Mouse (Mus musculus) layer of hippocampus, adult 11-12 months (tissue): ENCODE data around the gene Samd4b.
"Not testable (repeated sequence)": the region's sequence is repeated elsewhere in the genome, so short reads cannot be mapped to it uniquely, and the experiment has no call there.

Experiments
- DNase-seq: peaks from one replicate; pipeline ENCODE4 v3.0.0; 2022; ENCODE audit warnings: low spot score

Samd4b gene

GRCm38 (mm10) chr7:28398000-28398399, 199.9 kb downstream of the Samd4b start:
- no peak for DNase-seq

GRCm38 (mm10) chr7:28395425-28395824, 202.5 kb downstream of the Samd4b start:
- DNase-seq = no peak

- no peak for DNase-seq
These were observed 204.5 kb downstream of the Samd4b start for GRCm38 (mm10) chr7:28393272-28393951.

- DNase-seq = peak; percentile 98
These were observed 205.3 kb downstream of the Samd4b start, which contains the start of the genes Med29 and Paf1 for GRCm38 (mm10) chr7:28392429-28393271. Med29 (minus strand) TSS chr7:28392708. Paf1 (plus strand) TSS chr7:28392951.

GRCm38 (mm10) chr7:28390331-28390730, 207.6 kb downstream of the Samd4b start:
- DNase-seq = no peak

- not testable (repeated sequence) for DNase-seq
These were observed 210.6 kb downstream of the Samd4b start for GRCm38 (mm10) chr7:28387384-28387783.

- DNase-seq = not testable (repeated sequence)
These were observed 211.1 kb downstream of the Samd4b start for GRCm38 (mm10) chr7:28386877-28387276.

GRCm38 (mm10) chr7:28386462-28386861, 211.5 kb downstream of the Samd4b start:
- DNase-seq = peak; percentile 88

GRCm38 (mm10) chr7:28386007-28386406, 211.9 kb downstream of the Samd4b start:
- DNase-seq = no peak

- DNase-seq = no peak
These were observed 212.7 kb downstream of the Samd4b start for GRCm38 (mm10) chr7:28385196-28385595.

GRCm38 (mm10) chr7:28384162-28384561, 213.8 kb downstream of the Samd4b start:
- no peak for DNase-seq

GRCm38 (mm10) chr7:28383606-28384005, 214.3 kb downstream of the Samd4b start:
- no peak for DNase-seq

- peak; percentile 85 for DNase-seq
These were observed 215.0 kb downstream of the Samd4b start for GRCm38 (mm10) chr7:28382981-28383396.

- no peak for DNase-seq
These were observed 215.5 kb downstream of the Samd4b start for GRCm38 (mm10) chr7:28382347-28382951.

GRCm38 (mm10) chr7:28381938-28382337, 216.0 kb downstream of the Samd4b start:
- peak; percentile 66 for DNase-seq

GRCm38 (mm10) chr7:28381017-28381790, 216.7 kb downstream of the Samd4b start:
- DNase-seq = no peak

GRCm38 (mm10) chr7:28380237-28381016, 217.5 kb downstream of the Samd4b start, which contains the start of gene Zfp36:
Zfp36 (minus strand) TSS chr7:28380253.
- DNase-seq = no peak

- DNase-seq = peak; percentile 92
These were observed 218.9 kb downstream of the Samd4b start for GRCm38 (mm10) chr7:28378769-28379651.

- DNase-seq = no peak
These were observed 219.8 kb downstream of the Samd4b start for GRCm38 (mm10) chr7:28378066-28378690.
